Mouse (Mus musculus): Measurements from ENCODE around the gene Macf1. TPM values are rescaled to one million over a fixed set of nuclear protein-coding genes. Genes with fewer than 3 reads are reported as not detected.

The Macf1 gene
- polyA plus RNA-seq, 1 experiment: 250 TPM

DNA sequence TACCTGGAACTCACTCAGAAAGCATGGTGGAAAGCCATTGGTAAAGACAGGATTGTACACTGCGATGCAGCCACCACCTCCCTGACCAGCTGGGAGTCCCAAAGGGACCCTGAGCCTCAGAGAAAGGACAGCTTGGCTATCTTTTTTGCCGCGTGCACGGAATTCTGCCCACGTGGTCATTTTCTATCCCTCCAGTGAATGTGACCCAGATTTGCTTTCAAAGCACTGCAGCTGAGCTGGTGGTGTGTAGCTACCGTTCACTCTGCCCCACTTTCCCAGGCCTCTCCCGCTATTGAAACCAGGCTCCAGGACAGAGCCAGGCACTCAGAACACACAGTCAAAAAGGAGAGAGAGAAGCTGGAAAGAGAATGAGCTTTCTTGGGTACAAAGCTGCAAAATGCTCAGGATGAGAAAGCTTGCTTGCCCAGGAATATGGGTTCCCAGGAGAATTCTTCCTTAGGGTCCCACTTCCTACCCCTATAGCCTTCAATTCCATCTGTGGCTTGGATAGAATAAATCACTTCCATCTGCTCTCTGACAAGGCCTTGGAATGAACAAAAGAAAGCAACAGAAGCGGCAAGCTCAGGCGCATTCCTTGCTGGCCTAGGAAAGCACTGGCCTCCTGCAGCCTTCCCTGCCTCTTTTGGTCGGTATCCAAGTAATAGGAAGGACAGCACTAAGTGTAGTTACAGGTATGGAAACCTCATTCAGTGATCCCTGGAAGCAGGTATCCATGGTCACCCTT, 6.9 kb downstream of the Macf1 start:
- H3K4me3 ChIP-seq (ENCODE audit: insufficient read depth, low read length): no peak overlapping the region
- TF ChIP-seq POLR2A (IDR thresholded peaks at IDR 0.05; ENCODE audit: low read depth, low read length) (no peak), CTCF (IDR thresholded peaks at IDR 0.05; ENCODE audit: borderline replicate concordance, insufficient read depth, low read length) (no peak)
- H3K4me1 ChIP-seq (ENCODE audit: control insufficient read depth, insufficient read depth, low read length): 0 out of 2 replicates have a peak, but pooled peaks cover 4% of the 10 kb centered on the region
- H3K27ac ChIP-seq (ENCODE audit: insufficient read depth, low read length): no peak overlapping the region

DNA sequence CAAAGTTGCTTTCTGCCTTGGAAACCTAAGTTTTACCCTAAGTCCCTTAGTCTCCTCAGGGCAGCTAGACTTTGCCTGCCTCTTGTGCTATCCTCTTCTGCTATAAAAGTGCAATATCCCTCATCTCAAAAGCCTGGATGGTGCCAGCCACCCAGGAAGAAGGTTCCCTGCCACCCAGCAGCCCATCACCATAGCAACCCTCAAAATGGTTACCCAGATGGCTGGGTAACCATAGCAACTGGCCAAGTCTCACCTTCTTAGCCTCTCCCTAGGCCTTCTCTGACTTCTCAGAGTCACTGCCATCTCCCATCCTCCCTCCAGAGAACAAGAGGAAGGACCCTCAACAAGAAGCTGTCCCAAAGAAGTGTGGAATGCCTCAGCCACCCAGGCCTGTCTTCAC, 13.6 kb downstream of the Macf1 start:
- TF ChIP-seq CTCF (IDR thresholded peaks at IDR 0.05; ENCODE audit: borderline replicate concordance, insufficient read depth, low read length): no peak
- peaks cover 12% of the 10 kb centered on the region for H3K4me1 ChIP-seq (ENCODE audit: control insufficient read depth, insufficient read depth, low read length)
- no peak overlapping the region for H3K4me3 ChIP-seq (ENCODE audit: insufficient read depth, low read length)
- H3K27ac ChIP-seq (ENCODE audit: insufficient read depth, low read length): no peak overlapping the region

DNA sequence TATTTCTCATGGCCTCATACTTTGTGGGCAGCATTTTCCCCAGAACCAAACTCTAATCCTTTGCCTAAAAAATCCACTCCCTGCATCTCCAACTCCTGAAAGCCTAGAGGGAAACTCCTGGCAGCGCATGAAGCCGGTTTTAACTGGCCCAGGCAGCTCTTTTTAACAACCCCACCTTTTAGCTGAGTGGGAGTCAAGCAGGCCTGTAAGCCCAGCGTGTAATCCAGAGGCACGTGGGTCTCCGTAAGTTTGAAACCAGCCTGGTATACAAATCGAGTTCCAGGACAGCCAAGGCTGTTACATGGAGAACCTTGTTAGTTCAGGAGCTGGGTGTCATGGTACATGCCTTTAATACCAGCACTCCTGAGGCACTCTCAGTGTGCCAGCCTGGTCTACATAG, 14.5 kb downstream of the Macf1 start:
- H3K4me1 ChIP-seq (ENCODE audit: control insufficient read depth, insufficient read depth, low read length): peaks cover 13% of the 10 kb centered on the region
- TF ChIP-seq CTCF (IDR thresholded peaks at IDR 0.05; ENCODE audit: borderline replicate concordance, insufficient read depth, low read length): no peak
- TF ChIP-seq POLR2A (IDR thresholded peaks at IDR 0.05; ENCODE audit: low read depth, low read length): no peak
- no peak overlapping the region for H3K4me3 ChIP-seq (ENCODE audit: insufficient read depth, low read length)
- H3K27ac ChIP-seq (ENCODE audit: insufficient read depth, low read length): no peak overlapping the region

DNA sequence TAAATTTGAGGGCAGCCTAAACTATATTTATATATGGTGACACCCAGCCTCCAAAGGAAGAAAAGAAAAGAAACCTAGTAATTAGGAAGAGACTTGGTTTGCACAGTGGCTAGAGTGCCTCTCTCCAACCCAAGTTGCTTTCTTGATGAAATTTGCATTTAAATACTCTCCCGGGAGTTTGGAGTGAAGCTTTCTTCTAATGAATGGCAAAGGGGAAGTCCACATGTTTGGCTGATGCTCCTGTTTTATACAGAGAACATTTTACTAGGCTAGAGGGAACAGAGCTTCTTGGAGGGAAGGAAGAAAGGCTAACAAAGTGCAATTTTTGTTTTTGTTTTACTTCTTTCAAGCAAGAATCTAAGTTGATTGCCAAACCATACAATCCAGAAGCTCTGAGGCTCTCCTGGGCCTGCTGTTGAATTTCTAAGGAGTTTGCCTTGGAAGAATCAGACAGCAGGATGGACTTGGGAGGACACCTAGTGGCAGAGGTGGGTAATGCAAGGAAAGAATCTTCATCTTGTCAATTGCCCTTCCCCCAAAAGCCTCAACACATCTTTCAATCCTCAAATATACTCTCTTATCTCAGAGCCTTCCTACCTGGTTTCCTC, 16.8 kb downstream of the Macf1 start:
- Histone ChIP-seq H3K27ac (ENCODE audit: insufficient read depth, low read length) (peak overlapping the region; percentile 89), H3K4me1 (ENCODE audit: control insufficient read depth, insufficient read depth, low read length) (peaks cover 13% of the 10 kb centered on the region), H3K4me3 (ENCODE audit: insufficient read depth, low read length) (no peak overlapping the region)
- TF ChIP-seq POLR2A (IDR thresholded peaks at IDR 0.05; ENCODE audit: low read depth, low read length) (no peak), CTCF (IDR thresholded peaks at IDR 0.05; ENCODE audit: borderline replicate concordance, insufficient read depth, low read length) (peak; percentile 33; the same call in 1 of the 2 replicates)

DNA sequence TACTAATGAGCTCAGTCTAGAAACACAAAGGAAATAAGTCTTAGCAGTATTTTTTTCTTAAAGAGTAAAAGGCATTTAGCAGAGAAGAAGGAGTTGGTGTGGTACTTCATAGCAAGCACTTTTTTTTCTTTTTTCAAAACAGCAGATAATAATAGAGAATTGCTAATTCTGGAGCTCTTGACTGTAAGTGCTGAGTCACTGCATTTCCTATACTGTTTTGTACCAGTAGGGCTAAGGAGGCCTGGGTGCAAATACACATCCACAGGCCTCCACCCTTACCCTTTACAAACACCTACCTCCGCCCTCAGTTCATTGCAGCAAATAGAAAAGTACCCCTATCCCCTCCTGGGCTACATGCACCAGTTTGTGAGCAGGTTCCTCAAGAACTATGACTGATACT, 17.6 kb downstream of the Macf1 start:
- Histone ChIP-seq H3K4me3 (ENCODE audit: insufficient read depth, low read length) (no peak overlapping the region), H3K4me1 (ENCODE audit: control insufficient read depth, insufficient read depth, low read length) (peaks cover 13% of the 10 kb centered on the region)

DNA sequence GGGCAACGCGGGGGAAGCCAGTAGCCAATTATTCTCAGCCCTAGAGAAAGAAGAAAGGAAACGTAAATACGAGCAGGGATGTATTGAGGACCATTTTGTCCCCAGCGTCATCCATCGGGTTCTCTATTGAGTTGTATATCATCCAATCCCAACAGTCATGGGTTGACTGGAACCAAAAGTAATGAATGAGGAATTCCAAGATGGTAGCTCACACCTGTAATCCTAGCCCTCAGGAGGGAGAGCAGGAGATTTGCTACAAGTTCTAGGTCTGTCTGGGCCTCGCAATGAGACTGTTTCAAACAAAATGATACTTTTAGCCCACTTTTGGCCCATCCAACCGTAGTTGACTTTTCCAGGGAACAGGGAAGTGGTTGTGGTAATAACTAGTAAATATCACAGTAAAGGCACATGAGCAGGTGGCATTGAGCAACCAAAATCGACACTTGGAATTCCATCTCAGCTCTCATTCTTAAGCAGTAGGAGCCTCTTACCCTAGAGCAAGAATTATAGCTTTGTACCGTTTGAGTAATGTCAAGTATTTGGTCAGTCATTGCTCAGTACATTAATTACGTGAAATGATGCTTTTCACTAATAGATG, 18.4 kb downstream of the Macf1 start:
- TF ChIP-seq CTCF (IDR thresholded peaks at IDR 0.05; ENCODE audit: borderline replicate concordance, insufficient read depth, low read length) (no peak), POLR2A (IDR thresholded peaks at IDR 0.05; ENCODE audit: low read depth, low read length) (no peak)
- H3K27ac ChIP-seq (ENCODE audit: insufficient read depth, low read length): peak overlapping the region; percentile 84
- H3K4me3 ChIP-seq (ENCODE audit: insufficient read depth, low read length): peak overlapping the region; percentile 74
- H3K4me1 ChIP-seq (ENCODE audit: control insufficient read depth, insufficient read depth, low read length): peaks cover 13% of the 10 kb centered on the region

More for the DNA sequence above, 17.6 kb downstream of the Macf1 start:
- peak overlapping the region; percentile 89 for H3K27ac ChIP-seq (ENCODE audit: insufficient read depth, low read length)
- TF ChIP-seq POLR2A (IDR thresholded peaks at IDR 0.05; ENCODE audit: low read depth, low read length) (no peak; the same call in 1 of the 2 replicates), CTCF (IDR thresholded peaks at IDR 0.05; ENCODE audit: borderline replicate concordance, insufficient read depth, low read length) (no peak)

DNA sequence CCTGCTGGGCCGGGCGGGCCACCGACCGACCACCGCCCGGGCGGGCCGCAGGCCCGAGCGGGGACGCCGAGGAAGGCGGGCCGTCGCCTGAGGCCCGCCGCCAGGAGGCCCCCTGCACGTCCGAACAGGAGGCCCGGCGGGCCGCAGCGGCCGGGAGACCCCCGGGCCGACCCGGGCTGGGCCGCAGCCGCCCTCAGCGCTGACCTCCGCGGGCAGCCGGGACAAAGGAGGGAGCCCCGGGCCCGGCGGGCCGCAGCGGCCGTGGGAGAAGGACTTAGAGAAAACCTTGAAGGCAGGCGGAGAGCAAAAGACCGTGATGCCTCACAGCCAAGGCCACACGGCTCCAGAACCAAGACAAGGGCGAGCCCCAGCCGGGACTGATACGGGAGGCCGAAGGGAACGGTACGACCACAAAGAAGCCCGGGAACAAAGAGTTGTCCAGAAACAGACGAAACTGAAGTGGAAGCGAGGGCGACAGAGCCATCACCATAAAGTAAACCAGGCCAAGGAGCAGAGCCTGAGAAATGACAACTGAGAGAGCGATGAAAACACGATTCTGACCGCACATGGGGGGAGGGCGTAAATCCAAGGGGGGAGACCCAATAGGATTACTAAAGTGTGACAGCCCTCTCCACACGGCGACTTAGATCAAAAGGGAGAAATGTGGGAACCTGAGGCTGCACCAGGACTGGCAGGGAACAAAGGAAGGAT, 19.1 kb downstream of the Macf1 start:
- H3K27ac ChIP-seq (ENCODE audit: insufficient read depth, low read length): peak overlapping the region; percentile 84
- H3K4me1 ChIP-seq (ENCODE audit: control insufficient read depth, insufficient read depth, low read length): peaks cover 13% of the 10 kb centered on the region
- TF ChIP-seq CTCF (IDR thresholded peaks at IDR 0.05; ENCODE audit: borderline replicate concordance, insufficient read depth, low read length): no peak
- TF ChIP-seq POLR2A (IDR thresholded peaks at IDR 0.05; ENCODE audit: low read depth, low read length): peak; percentile 46; the same call in 1 of the 2 replicates
- H3K4me3 ChIP-seq (ENCODE audit: insufficient read depth, low read length): peak overlapping the region; percentile 74

DNA sequence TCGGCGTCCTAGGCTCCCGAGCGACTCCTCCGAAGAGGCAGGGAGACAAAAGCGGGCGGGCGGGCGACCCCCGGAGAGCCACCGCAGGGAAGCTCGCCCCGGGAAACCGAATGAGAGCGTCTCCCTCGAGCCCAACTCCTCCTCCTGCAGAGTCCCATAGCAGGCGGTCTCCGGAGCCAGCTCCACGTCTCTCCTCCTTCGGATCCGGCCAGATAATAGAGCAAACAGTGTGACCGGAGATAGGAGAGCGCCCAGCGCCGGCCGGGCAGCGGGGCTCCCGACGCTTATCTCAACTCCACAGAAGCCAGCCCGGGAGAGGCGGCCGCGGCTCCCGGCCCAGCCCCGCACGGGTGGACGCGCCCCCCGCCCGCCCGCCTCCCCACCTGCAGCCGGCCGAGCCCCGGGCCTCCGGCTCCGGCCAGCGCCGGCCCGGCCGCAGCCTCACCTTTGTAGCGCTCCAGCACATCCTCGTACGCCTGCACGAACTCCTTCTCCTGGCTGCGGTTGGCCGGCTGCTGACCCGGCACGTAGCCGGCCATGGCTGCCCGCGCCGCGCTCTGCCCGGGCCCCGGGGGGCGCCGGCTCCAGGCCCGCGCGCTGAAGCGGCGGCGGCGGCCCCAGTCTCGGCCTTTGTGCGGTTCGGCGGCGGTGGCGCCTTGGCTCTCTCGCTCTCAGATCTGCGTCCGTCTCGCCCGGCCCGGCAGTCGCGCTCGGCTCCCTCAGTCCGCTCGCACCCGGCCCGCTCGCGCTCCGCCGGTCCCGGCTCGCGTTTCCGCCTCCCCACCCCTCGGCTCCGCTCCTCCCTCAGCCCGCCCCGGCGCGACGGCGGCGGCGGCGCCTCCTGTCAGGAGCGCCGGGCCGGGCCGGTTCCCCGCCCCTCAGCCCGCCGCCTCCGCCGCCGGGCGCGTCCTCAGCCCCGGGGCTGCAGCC, 19.9 kb downstream of the Macf1 start:
- H3K27ac ChIP-seq (ENCODE audit: insufficient read depth, low read length): peak overlapping the region; percentile 84
- peak overlapping the region; percentile 75 for H3K4me3 ChIP-seq (ENCODE audit: insufficient read depth, low read length)
- TF ChIP-seq CTCF (IDR thresholded peaks at IDR 0.05; ENCODE audit: borderline replicate concordance, insufficient read depth, low read length) (no peak), POLR2A (IDR thresholded peaks at IDR 0.05; ENCODE audit: low read depth, low read length) (peak; percentile 73)

DNA sequence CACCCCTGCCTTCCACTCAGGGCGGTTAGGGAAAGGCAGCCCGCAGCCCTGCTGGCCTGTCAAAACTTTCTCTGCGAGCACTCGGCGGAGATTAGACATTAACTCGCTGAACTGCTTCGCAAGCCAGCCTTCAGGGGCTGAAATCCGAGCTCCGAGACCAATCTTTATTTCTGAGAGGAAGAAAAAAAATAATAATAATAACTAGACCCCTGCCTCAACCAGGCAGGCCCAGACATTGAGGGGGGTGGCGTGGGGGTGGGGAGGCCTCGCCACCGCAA, 20.5 kb downstream of the Macf1 start:
- Histone ChIP-seq H3K4me1 (ENCODE audit: control insufficient read depth, insufficient read depth, low read length) (peaks cover 13% of the 10 kb centered on the region), H3K4me3 (ENCODE audit: insufficient read depth, low read length) (peak overlapping the region; percentile 75), H3K27ac (ENCODE audit: insufficient read depth, low read length) (no peak overlapping the region)
- TF ChIP-seq CTCF (IDR thresholded peaks at IDR 0.05; ENCODE audit: borderline replicate concordance, insufficient read depth, low read length) (no peak), POLR2A (IDR thresholded peaks at IDR 0.05; ENCODE audit: low read depth, low read length) (no peak)

More for the DNA sequence above, 19.9 kb downstream of the Macf1 start:
- peaks cover 13% of the 10 kb centered on the region for H3K4me1 ChIP-seq (ENCODE audit: control insufficient read depth, insufficient read depth, low read length)

Measured in embryonic fibroblast, embryonic 13.5 days (primary cell).